Mouse (Mus musculus) stomach, embryonic 15.5 days (tissue): ENCODE data around the gene Zfp574. TPM values are rescaled to one million over a fixed set of nuclear protein-coding genes. Genes with fewer than 3 reads are reported as not detected.
"Not testable (repeated sequence)": the region's sequence is repeated elsewhere in the genome, so short reads cannot be mapped to it uniquely, and the experiment has no call there.

ENCODE experiments used
- ATAC-seq: fragments of 200-750 bp; cut with Nextera tagmentation; 2 replicates; pipeline ENCODE4 v1.8.0; 2017; ENCODE audit warnings: low read depth, moderate number of reproducible peaks, moderate TSS enrichment; ENCODE audit not compliant: insufficient read depth, low FRiP score
- H3K27ac ChIP-seq: fragments of 300-500 bp; sonication (generic); 2 replicates; pipeline ENCODE4 v1.5.1; 2015; ENCODE audit warnings: mild to moderate bottlenecking, inconsistent platforms
- H3K27me3 ChIP-seq: fragments of 300-500 bp; sonication (generic); replicated peaks from 2 replicates; pipeline ENCODE4 v1.6.1; 2015; ENCODE audit warnings: inconsistent platforms
- H3K36me3 ChIP-seq: fragments of 300-500 bp; sonication (generic); 2 replicates; pipeline ENCODE4 v1.6.1; 2015; ENCODE audit warnings: inconsistent platforms
- H3K4me1 ChIP-seq: fragments of 300-500 bp; sonication (generic); 2 replicates; pipeline ENCODE4 v1.6.1; 2015; ENCODE audit warnings: inconsistent platforms
- H3K4me2 ChIP-seq: fragments of 300-500 bp; sonication (generic); 2 replicates; pipeline ENCODE4 v1.6.1; 2015; ENCODE audit warnings: mild to moderate bottlenecking, inconsistent platforms
- H3K4me3 ChIP-seq: fragments of 300-500 bp; sonication (generic); replicated peaks from 2 replicates; pipeline ENCODE4 v1.5.1; 2015; ENCODE audit warnings: inconsistent platforms
- H3K9ac ChIP-seq: fragments of 300-500 bp; sonication (generic); 2 replicates; pipeline ENCODE4 v1.6.1; 2015; ENCODE audit warnings: inconsistent platforms
- H3K9me3 ChIP-seq: fragments of 300-500 bp; sonication (generic); 2 replicates; pipeline ENCODE4 v1.6.1; 2016; ENCODE audit warnings: inconsistent platforms
- WGBS: fragments of 180-500 bp; shearing (Covaris S2); methylation state at CpG from one replicate; pipeline ENCODE4 v1.1.7; 2015; 5-methylcytosine and 5-hydroxymethylcytosine counted together
- polyA plus RNA-seq: library from polyadenylated mRNA; unstranded; fragments of >200 nt; fragmentation: Nextera tagmentation; extraction: Ambion mirVana; gene quantifications from 2 replicates; pipeline ENCODE4 v1.2.1, GENCODE M21; 2015

Zfp574 gene
- polyA plus RNA-seq: 26.7 and 27.3 TPM in 2 replicates

DNA sequence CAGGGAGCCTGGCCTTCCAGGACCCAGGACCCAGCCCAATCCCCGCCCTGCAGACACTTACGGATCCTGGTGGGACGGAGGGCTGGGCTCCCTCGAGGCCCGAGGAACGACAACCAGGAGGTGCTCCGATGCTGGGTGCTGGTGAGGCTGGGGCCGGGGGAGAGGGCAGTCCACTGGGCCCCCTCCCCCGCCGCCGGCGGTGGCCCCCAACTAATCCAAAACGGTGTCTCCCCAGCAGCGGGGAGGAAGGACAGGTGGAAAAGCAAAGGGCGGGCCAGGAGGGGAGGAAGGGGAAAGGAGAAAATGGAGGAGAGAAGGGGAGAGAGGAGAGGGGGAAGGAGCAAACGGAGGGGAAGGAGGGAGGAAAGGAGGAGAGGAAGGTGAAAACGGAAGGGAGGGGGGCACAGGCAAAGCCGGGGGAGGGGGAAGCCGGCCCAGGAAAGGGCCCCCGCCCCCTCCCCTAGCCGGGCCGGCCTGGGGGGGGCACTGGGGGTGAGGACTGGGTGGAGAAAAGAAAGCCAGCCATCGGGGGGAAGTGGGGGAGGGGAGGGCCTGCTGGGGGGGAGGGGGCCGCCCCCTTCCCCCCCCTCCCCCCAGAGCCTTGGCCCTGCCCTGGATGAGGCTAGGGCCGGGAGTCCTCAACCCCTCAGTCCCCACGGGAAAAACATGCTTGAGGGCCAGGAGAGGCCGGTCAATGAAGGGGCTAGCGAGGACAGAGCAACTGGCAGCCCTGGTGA, at the start of gene Zfp574, which contains the start of gene Grik5:
Gene Zfp574, plus strand, starts transcription at position 589 of the 737 bp plus-strand sequence.
Gene Grik5, minus strand, starts transcription at position 368 of the 737 bp plus-strand sequence.
- ATAC-seq: no peak
- Histone ChIP-seq H3K4me3 (peak within 1 kb of the TSS; percentile 61), H3K27me3 (no peaks in the 10 kb centered on the region), H3K9ac (peak within 1 kb of the TSS; percentile 61), H3K27ac (peak within 1 kb of the TSS; percentile 83), H3K36me3 (0 out of 2 replicates have a peak, but pooled peaks cover 2% of the 10 kb centered on the region), H3K4me2 (peak within 1 kb of the TSS; percentile 90), H3K4me1 (peaks cover 28% of the 10 kb centered on the region), H3K9me3 (no peaks in the 10 kb centered on the region)
- 2% methylated on average over 21 of the region's 28 CpGs for WGBS

DNA sequence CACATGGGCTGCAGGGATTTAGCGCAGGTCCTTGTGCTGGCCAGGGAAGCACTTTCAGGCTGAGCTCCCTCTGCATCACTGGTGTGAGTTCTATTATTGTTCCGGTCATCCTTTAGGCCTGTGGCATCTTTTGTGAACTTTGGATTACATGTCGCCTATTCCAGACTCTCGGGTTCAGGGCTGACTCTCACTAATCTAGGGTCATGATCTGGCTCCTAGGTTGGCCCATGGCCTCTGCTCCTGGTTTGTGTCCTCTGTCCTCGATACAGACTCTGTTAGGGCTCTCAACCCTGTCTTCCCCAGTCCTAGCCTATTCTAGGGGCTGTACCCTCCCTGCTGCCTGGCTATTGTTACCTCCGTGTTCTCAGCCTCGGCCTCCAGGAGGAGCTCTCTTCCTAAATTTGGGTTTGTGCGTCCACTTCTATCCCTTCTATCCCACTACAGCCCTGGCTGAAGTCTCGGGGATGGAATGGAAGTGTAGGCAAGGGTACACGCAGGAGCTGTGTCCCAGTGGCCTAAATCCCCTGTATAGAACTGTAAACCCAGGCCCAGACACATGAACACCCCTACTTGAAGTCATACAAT, 46.4 kb upstream of the Zfp574 start:
- Histone ChIP-seq H3K27me3 (no peaks in the 10 kb centered on the region), H3K4me1 (no peaks in the 10 kb centered on the region), H3K4me2 (no peak overlapping the region), H3K9me3 (no peaks in the 10 kb centered on the region), H3K27ac (no peak overlapping the region), H3K4me3 (no peak overlapping the region), H3K9ac (no peak overlapping the region), H3K36me3 (peaks cover 9% of the 10 kb centered on the region)
- 61% methylated on average over 10 of the region's 10 CpGs for WGBS
- ATAC-seq: no peak

DNA sequence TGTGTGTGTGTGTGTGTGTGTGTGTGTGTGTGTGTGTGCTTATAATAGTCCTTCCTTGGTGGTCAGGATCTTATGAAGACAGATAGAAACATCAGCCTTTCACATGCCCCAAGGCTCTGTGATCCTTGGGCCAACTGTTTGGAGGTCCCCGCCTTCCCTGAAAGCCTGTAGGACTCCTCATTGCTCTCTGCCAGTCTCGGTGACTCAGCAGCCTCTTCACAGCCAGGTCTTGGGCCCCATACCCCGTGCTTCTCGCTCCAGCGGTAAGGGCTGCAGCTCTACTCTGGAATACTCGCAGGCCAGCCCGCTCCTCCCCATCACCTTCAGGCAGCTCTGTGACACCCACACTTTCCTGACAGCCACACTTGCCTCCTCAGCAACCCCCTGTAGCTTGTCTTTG, 45.9 kb upstream of the Zfp574 start:
- no peaks in the 10 kb centered on the region for H3K4me1 ChIP-seq

DNA sequence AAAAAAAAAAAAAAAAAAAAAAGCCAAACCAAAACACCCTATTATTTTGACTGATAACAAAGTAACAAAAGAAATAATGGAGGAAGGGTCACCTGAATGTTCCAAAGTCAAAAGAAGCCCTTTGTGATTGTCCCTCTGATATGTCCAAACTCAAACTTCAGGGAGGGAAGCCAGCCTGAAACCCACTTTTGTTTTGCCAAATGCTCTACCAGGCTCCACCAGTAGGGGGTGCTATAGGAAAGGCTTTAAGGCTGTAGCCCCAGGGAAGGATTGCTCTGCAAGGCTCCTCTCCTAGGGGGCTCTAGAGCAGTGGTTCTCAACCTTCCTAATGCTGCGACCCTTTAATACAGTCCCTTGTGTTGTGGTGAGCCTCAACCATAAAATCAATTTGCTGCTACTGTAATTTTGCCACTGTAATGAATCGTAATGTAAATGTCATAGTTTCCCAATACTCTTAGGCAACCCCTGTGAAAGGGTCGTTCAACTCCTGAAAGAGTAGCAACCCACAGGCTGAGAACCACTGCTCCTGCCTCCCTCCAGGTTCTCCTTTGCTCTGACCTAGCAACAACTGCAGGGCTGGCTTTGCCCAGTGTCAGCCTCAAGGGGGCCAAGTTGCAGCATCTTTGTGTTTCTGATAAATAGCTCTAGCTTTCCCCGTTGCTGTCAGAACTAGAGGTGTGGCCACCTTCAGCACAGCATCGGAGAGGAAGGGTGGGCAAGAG, 42.2 kb upstream of the Zfp574 start:
- no peaks in the 10 kb centered on the region for H3K27me3 ChIP-seq
- no peaks in the 10 kb centered on the region for H3K9me3 ChIP-seq
- H3K27ac ChIP-seq: no peak overlapping the region
- no peak overlapping the region for H3K4me3 ChIP-seq
- peaks cover 13% of the 10 kb centered on the region for H3K36me3 ChIP-seq
- no peak overlapping the region for H3K9ac ChIP-seq
- H3K4me1 ChIP-seq: no peaks in the 10 kb centered on the region
- no peak overlapping the region for H3K4me2 ChIP-seq
- 37% methylated on average over 5 of the region's 5 CpGs for WGBS
- no peak for ATAC-seq

More for the DNA sequence above, 45.9 kb upstream of the Zfp574 start:
- Histone ChIP-seq H3K9me3 (no peaks in the 10 kb centered on the region), H3K9ac (no peak overlapping the region), H3K4me2 (no peak overlapping the region), H3K27ac (no peak overlapping the region), H3K4me3 (no peak overlapping the region), H3K27me3 (no peaks in the 10 kb centered on the region), H3K36me3 (peaks cover 6% of the 10 kb centered on the region)
- 61% methylated on average over 7 of the region's 7 CpGs for WGBS
- no peak for ATAC-seq

DNA sequence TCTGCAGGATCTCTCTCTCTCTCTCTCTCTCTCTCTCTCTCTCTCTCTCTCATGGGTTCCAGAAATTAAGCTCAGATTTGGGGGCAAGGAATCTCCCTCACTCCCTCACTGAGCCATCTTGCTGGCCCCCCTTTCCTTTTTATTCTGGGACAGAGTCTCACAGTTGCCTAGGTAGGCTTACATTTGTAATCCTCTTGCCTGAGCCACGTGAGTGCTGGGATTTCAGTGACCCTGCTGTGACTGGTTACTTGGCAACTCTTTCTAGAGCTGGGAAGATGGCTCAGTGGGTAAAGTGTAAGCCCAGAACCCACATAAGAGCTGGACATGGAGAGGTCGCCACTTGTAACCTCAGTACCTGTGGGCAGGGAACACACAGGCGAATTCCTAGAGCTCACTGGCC, 40.8 kb upstream of the Zfp574 start:
- Histone ChIP-seq H3K4me2 (no peak overlapping the region), H3K36me3 (peaks cover 16% of the 10 kb centered on the region), H3K9me3 (no peaks in the 10 kb centered on the region), H3K9ac (no peak overlapping the region), H3K4me3 (no peak overlapping the region), H3K27ac (no peak overlapping the region), H3K4me1 (no peaks in the 10 kb centered on the region), H3K27me3 (no peaks in the 10 kb centered on the region)
- no peak for ATAC-seq
- WGBS: 77% methylated on average over 3 of the region's 3 CpGs

DNA sequence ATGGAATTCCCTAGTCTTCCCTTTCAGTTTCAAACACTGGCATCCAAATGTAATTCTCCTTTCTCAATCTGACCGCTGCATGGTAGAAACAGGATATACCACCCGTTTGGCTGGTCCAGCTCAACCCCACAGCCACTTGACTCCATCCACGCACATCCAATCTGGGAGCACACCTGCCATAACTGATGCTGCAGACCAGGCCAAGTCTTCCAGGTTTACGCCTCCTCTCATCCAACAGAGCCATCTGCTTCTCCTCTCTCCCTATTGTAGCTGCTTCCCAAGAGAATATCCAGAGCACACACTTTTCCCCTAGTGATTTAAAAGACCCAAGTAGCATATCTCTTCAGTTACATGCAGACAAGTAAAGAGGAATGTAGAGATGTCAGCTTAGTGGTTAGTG, 37.6 kb upstream of the Zfp574 start:
- 94% methylated on average over 4 of the region's 4 CpGs for WGBS
- H3K4me1 ChIP-seq: no peaks in the 10 kb centered on the region
- H3K27ac ChIP-seq: no peak overlapping the region
- H3K27me3 ChIP-seq: no peaks in the 10 kb centered on the region
- ATAC-seq: no peak
- H3K4me2 ChIP-seq: no peak overlapping the region
- no peaks in the 10 kb centered on the region for H3K9me3 ChIP-seq
- H3K9ac ChIP-seq: no peak overlapping the region
- H3K36me3 ChIP-seq: peaks cover 10% of the 10 kb centered on the region
- no peak overlapping the region for H3K4me3 ChIP-seq

DNA sequence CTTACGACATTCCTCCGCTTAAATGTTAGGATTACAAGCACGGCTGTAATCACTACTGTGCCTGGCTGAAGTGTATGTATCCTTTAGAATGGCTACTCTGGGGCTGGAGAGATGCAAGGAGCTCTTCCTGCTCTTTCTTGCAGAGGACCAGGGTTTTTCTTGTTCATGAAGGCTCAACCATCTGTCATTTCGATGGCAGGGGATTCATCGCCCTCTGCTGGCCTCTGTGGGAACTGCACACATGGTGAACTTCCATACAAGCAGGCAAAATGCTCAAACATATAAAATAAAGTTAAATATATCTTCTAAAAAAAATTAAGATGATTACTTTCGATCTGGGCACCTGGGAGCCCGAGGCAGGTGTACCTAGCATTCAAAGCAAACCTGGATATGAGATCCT, 36.5 kb upstream of the Zfp574 start:
- no peak for ATAC-seq
- Histone ChIP-seq H3K27ac (no peak overlapping the region), H3K4me3 (no peak overlapping the region), H3K9ac (no peak overlapping the region), H3K4me1 (no peaks in the 10 kb centered on the region), H3K27me3 (no peaks in the 10 kb centered on the region), H3K36me3 (peaks cover 10% of the 10 kb centered on the region), H3K4me2 (no peak overlapping the region), H3K9me3 (no peaks in the 10 kb centered on the region)
- WGBS: 58% methylated on average over 7 of the region's 7 CpGs

DNA sequence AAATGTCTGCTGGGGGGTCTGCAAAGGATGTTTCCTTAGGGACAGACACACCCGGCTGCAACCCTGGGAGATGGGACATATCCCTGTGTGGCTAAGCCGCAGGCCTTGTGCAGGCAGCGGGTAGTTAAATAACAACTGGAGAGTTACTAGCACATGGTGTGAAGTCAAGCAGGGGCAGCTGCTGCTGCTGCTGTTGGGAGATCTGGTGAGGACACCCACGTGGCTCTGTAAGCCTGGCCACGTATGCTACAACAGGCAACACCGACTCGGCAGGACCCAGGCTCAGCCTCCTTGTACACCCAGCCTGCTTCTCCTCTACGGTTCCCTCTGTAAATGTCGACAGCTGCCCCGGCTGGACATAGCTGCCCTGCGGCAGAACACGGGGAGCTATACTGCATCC, 30.4 kb upstream of the Zfp574 start:
- no peak for ATAC-seq
- Histone ChIP-seq H3K4me3 (no peak overlapping the region), H3K27ac (no peak overlapping the region), H3K4me1 (no peaks in the 10 kb centered on the region), H3K36me3 (peaks cover 28% of the 10 kb centered on the region), H3K9ac (no peak overlapping the region), H3K9me3 (no peaks in the 10 kb centered on the region), H3K27me3 (no peaks in the 10 kb centered on the region), H3K4me2 (no peak overlapping the region)
- WGBS: 88% methylated on average over 12 of the region's 12 CpGs

DNA sequence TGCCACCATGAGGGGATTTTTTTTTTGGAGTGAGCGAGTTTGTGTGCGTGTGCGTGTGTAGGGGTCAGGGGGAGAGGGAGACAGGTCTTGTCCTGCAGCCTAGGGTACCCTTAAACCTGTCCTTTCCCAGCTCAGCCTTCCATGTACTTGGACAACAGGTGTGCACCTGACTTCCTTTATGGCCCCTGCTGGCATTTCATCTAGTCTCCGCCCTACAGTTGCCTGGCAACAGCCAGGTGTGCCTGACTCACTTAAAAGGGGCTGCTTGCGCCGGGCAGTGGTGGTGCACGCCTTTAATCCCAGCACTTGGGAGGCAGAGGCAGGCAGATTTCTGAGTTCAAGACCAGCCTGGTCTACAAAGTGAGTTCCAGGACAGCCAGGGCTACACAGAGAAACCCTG, 27.8 kb upstream of the Zfp574 start:
- H3K27me3 ChIP-seq, H3K4me2 ChIP-seq, H3K9me3 ChIP-seq, ATAC-seq, H3K27ac ChIP-seq, H3K4me3 ChIP-seq, H3K9ac ChIP-seq, H3K4me1 ChIP-seq: not testable (repeated sequence)
- H3K36me3 ChIP-seq: peaks cover 30% of the 10 kb centered on the region
- WGBS: 91% methylated on average over 7 of the region's 7 CpGs

DNA sequence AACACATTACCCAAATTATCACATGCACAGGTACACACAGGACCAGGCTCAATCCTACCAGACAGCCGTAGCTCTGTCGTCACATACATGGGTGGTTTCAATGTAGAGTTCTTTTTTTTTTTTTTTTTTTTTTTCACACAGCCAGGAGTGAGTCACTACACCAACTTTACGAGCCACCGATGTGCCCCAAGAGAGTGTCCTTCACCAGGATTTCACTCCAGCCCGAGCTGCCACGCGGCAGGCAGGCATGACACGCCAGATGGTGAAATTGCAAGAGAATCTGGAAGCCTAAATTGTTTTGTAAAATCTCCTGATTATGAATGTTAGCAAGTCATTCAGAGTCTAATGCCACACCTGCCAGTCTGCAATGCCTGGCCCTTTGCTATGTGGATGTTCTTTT, 25.0 kb upstream of the Zfp574 start:
- H3K27me3 ChIP-seq: no peaks in the 10 kb centered on the region
- H3K4me1 ChIP-seq: no peaks in the 10 kb centered on the region
- H3K9me3 ChIP-seq: no peaks in the 10 kb centered on the region
- WGBS: 91% methylated on average over 8 of the region's 8 CpGs
- H3K4me2 ChIP-seq: no peak overlapping the region
- H3K27ac ChIP-seq: no peak overlapping the region
- no peak for ATAC-seq
- peaks cover 30% of the 10 kb centered on the region for H3K36me3 ChIP-seq
- no peak overlapping the region for H3K9ac ChIP-seq
- no peak overlapping the region for H3K4me3 ChIP-seq

DNA sequence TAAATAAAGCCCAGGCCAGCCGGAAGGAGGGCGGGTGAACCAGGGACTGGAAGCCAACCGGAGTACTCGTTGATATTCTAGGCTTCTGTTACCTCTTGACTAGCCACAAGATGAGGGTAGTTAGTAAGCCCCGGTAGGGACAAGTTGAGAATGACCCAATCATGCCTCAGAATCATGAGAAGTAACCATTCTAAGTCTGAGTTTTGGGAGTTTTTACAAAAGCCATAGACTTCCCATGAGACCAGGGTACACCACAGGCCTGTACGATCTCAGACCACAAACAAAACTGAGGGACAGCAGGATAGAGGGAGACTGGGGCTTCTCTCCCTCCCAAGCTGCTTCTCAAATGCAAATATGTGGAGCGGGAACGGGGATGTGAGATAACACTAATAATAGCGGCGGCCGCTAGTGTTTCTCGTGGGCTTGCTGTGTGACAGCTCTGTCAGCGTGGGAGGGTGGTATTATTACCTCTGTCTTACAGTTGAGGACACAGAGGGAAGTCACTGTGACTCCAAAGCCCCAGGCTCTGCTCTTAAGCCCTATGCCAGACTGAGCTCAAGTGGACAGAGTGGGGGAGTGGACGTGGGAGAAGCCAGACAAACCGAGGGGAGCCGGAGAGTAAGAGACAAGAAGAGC, 23.0 kb upstream of the Zfp574 start:
- Histone ChIP-seq H3K9ac (no peak overlapping the region), H3K27me3 (no peaks in the 10 kb centered on the region), H3K4me3 (no peak overlapping the region), H3K4me1 (no peaks in the 10 kb centered on the region), H3K4me2 (no peak overlapping the region), H3K9me3 (no peaks in the 10 kb centered on the region), H3K27ac (no peak overlapping the region), H3K36me3 (peaks cover 22% of the 10 kb centered on the region)
- 79% methylated on average over 16 of the region's 16 CpGs for WGBS
- ATAC-seq: no peak

DNA sequence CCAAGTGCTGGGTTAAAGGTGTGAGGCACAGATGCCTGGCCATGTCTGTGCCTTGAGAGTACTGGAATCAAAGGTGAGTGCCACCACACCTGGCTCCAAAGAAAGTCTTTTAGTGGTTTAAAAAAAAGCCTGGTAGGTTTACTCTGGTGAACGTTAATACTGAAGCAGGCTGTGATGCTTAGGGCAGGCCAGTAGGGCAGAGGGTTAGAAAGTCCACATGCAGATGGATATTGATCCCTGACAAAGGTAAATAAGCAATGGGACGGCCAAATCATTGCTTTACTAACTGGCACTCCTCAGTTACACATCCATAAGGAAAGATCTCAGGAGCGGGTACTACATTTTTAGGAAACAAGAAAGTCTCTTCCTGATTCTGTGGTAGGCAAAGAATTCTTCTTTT, 19.8 kb upstream of the Zfp574 start:
- Histone ChIP-seq H3K9me3 (no peaks in the 10 kb centered on the region), H3K27ac (no peak overlapping the region), H3K4me1 (no peaks in the 10 kb centered on the region), H3K4me3 (no peak overlapping the region), H3K4me2 (no peak overlapping the region), H3K9ac (no peak overlapping the region), H3K27me3 (no peaks in the 10 kb centered on the region), H3K36me3 (peaks cover 13% of the 10 kb centered on the region)
- 67% methylated on average over 3 of the region's 3 CpGs for WGBS
- ATAC-seq: no peak
